Mouse (Mus musculus): ENCODE results near the gene Emilin2. TPM values are rescaled to one million over a fixed set of nuclear protein-coding genes. Genes with fewer than 3 reads are reported as not detected.

Gene Emilin2
- polyA plus RNA-seq, 1 experiment from 2014 or later: 32.9 TPM

DNA sequence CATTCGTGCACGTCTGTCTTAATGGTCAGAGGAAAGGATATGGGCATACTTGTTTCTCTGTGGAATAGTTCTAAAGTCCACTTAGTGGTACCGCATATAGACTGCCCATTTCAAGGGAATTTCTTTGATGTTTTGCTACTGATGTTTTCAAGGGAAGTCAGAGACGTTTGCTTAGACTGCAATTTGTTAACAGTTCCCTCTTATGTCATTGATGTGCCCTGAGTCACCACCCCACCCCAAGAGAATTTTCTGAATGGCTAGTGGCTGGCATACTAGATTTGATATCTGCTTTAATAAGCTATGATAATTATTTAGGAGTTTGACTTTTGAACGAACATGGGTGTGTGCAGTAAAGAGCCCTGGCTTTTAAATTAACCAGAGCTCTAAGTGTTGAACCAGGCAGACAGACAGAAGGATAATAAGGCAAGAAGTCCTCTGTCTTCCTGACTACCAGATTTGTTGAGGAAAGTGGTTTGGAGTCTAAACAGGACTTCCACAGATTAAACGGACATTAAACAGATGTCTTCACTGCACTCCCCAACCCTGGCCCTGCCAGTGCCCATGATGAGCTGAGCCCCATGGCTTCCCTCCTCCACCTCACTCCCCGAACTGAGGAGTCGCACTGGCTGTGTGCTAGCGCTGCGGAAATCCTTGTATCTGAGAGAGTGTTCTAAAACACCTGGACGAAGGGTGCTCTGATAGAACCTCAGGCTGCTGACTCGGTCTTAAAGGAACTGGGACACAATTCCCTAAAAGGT is 105.5 kb downstream of the Emilin2 start:
- H3K27ac ChIP-seq: no peak overlapping the region
- H3K9me3 ChIP-seq: no peaks in the 10 kb centered on the region
- no peak overlapping the region for H3K4me3 ChIP-seq
- H3K4me2 ChIP-seq: no peak overlapping the region
- peaks cover 4% of the 10 kb centered on the region; the same call in 1 of the 2 replicates for H3K4me1 ChIP-seq
- no peak overlapping the region for H3K9ac ChIP-seq
- 62% methylated on average over 12 of the region's 12 CpGs for whole genome bisulfite sequencing
- no peaks in the 10 kb centered on the region for H3K27me3 ChIP-seq
- H3K36me3 ChIP-seq: no peaks in the 10 kb centered on the region
- ATAC-seq (ENCODE audit: insufficient number of reproducible peaks, low FRiP score, low TSS enrichment, low read depth): no peak

DNA sequence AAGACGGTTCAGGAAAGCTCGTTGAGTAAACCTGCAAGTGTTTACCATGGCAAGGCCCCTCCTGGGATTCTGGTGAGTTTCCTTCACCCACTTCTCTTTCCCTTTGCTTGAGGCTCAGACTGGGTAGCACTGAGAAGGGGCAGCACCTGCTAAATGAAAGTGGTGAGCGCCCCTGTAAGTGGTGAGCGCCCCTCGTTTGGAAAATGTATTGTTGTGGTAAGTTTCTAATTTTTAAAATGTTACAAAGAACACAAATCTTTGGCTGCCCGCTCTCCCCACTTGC is 107.0 kb downstream of the Emilin2 start:
- no peak for ATAC-seq (ENCODE audit: insufficient number of reproducible peaks, low FRiP score, low TSS enrichment, low read depth)
- no peak overlapping the region for H3K4me3 ChIP-seq
- H3K9ac ChIP-seq: no peak overlapping the region
- no peaks in the 10 kb centered on the region for H3K27me3 ChIP-seq
- H3K9me3 ChIP-seq: no peaks in the 10 kb centered on the region
- no peaks in the 10 kb centered on the region for H3K36me3 ChIP-seq
- WGBS: 77% methylated on average over 6 of the region's 6 CpGs
- H3K4me1 ChIP-seq: no peaks in the 10 kb centered on the region
- H3K4me2 ChIP-seq: no peak overlapping the region
- no peak overlapping the region for H3K27ac ChIP-seq

DNA sequence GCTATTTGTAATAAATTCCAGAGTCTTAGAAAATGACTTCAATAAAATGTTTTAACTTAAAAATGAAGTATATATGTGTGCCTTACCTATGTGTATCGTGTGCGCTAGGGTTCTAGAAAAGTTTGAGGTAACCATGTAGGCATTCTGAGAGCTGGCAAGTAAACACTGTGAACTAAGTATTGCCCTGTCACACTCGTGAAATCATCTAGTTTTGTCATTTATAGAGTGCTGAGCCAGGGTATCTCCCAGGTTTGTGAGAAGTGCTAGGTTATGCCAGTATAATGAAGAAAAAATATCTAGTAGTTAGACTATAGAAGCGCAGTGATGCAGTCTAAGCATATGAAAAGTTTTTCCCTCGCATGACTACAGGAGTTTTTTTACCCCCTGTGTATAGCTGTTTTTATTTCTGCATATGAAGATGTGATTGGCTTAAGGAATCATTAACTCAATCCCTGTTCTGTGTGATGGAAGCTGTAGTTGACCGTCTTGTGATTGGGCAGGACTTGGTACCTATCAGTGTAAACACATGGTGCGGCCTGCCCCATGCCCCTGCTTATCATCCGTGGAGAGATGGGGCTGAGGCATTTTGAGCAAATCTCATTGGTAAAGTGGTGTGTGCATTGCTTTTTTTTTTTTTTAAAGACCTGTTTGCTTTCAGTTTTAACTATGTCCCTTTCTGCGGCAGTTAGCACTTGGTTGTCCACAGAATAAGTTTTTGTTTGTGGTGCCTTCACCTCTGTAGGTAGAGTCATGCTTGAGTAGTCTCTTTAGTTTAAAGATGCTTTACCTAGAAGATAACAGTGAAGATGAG is 107.6 kb downstream of the Emilin2 start:
- Histone ChIP-seq H3K4me3 (no peak overlapping the region), H3K4me1 (no peaks in the 10 kb centered on the region)

More for the DNA sequence above, 107.6 kb downstream of the Emilin2 start:
- 81% methylated on average over 9 of the region's 9 CpGs for WGBS
- no peak overlapping the region for H3K4me2 ChIP-seq
- H3K27ac ChIP-seq: no peak overlapping the region
- no peak for ATAC-seq (ENCODE audit: insufficient number of reproducible peaks, low FRiP score, low TSS enrichment, low read depth)
- no peaks in the 10 kb centered on the region for H3K36me3 ChIP-seq
- H3K9ac ChIP-seq: no peak overlapping the region
- no peaks in the 10 kb centered on the region for H3K9me3 ChIP-seq
- no peaks in the 10 kb centered on the region for H3K27me3 ChIP-seq

Other genes starting within 250 kb of the Emilin2 start
- 31.9 and 32.6 TPM in 2 replicates for gene Lpin2, start 129.4 kb downstream of the Emilin2 start, polyA plus RNA-seq (2015; fragmentation: Nextera tagmentation; extraction: Ambion mirVana)
- gene Gm4707, start 147.9 kb upstream of the Emilin2 start, polyA plus RNA-seq (2015; fragmentation: Nextera tagmentation; extraction: Ambion mirVana): 2.3 and 2.7 TPM in 2 replicates
- gene Smchd1, start 163.4 kb upstream of the Emilin2 start, polyA plus RNA-seq (2015; fragmentation: Nextera tagmentation; extraction: Ambion mirVana): 50.8 and 53.3 TPM in 2 replicates
- gene Ndc80, start 214.9 kb upstream of the Emilin2 start, polyA plus RNA-seq (2015; fragmentation: Nextera tagmentation; extraction: Ambion mirVana): 36.7 and 38.8 TPM in 2 replicates
- gene Spdya, start 240.1 kb upstream of the Emilin2 start, polyA plus RNA-seq (2015; fragmentation: Nextera tagmentation; extraction: Ambion mirVana): 0.88 and 1.1 TPM in 2 replicates

Data from limb, embryonic 15.5 days (tissue).